Mouse (Mus musculus): ENCODE data around the gene Ppp1r12a. TPM values are rescaled to one million over a fixed set of nuclear protein-coding genes. Genes with fewer than 3 reads are reported as not detected.

Ppp1r12a gene
- polyA plus RNA-seq, 1 experiment from 2014 or later = 71.9 TPM

Other genes with a start within 250 kb of the Ppp1r12a start
- 4.0 and 4.3 TPM in 2 replicates for gene Pawr, start 169.9 kb downstream of the Ppp1r12a start, polyA plus RNA-seq (2016; fragmentation: Nextera tagmentation; extraction: Ambion mirVana)